8 mouse cellular contexts compared by ENCODE assay signal in the genomic region with DNA sequence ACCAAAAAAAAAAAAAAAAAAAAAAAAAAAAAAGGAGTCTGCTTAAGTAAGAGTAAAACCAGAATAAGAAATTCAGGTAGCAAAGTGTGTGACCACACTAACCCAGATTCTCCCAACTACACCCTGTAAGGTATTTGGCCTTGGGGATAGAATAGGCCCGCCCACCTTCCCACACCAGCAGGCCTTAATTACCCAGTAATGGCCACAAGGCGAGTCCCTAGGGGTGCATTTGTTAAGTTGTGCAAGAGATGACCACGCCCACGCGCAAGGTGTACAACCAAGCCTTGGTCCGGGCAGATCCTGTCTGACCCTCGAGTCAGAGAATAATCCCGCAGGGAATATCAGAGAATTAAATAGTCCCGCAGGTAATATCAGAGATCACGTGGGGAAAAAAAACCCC. TPM values are rescaled to one million over a fixed set of nuclear protein-coding genes. Genes with fewer than 3 reads are reported as not detected.
DNase-seq lines count a peak whose midpoint lies in the region; ATAC-seq and TF ChIP-seq lines count a peak whose summit lies in the region.

No protein-coding gene starts in this region.

- DNase-seq in heart, adult 8-10 months (ENCODE audit: low spot score): no peak
- peak; percentile 41 for DNase-seq in brain, embryonic 14.5 days (ENCODE audit: low read depth)
- DNase-seq in forelimb bud, embryonic 11.5 days (ENCODE audit: low read depth, low spot score): peak; percentile 12
- peak; percentile 27 to 47 for DNase-seq in kidney, postnatal 4 days
- DNase-seq in MN1 (ENCODE audit: low spot score): no peak
- DNase-seq in layer of hippocampus, adult 9-10 months (ENCODE audit: low spot score): no peak

- H3K4me1 ChIP-seq in heart, embryonic 11.5 days (ENCODE audit: control insufficient read depth, insufficient read depth, low read length): no peaks in the 10 kb centered on the region
- 0 out of 2 replicates have a peak, but pooled peaks cover 4% of the 10 kb centered on the region for H3K4me1 ChIP-seq in midbrain, embryonic 12.5 days

- TF ChIP-seq POLR2A in brain, embryonic 14.5 days (IDR thresholded peaks at IDR 0.05; ENCODE audit: borderline replicate concordance, extremely low read depth, insufficient read depth, insufficient read length, poor library complexity, severe bottlenecking): no peak

- 11% methylated on average over 10 of the region's 10 CpGs for WGBS in heart, embryonic 11.5 days (ENCODE audit: insufficient replicate concordance)
- WGBS in midbrain, embryonic 12.5 days: 10% methylated on average over 10 of the region's 10 CpGs

- peak overlapping the region; percentile 63 for H3K4me3 ChIP-seq in heart, embryonic 11.5 days (ENCODE audit: low read depth, low read length)
- H3K4me3 ChIP-seq in midbrain, embryonic 12.5 days: peak overlapping the region; percentile 56

- ATAC-seq in heart, embryonic 11.5 days (replicated peaks; ENCODE audit: insufficient number of reproducible peaks, low FRiP score, low TSS enrichment): no peak
- peak; percentile 72 for ATAC-seq in midbrain, embryonic 12.5 days (ENCODE audit: low FRiP score, low read depth)

- 0 out of 2 replicates have a peak, but pooled peaks have one; percentile 0 for TF ChIP-seq CTCF in brain, embryonic 14.5 days (IDR thresholded peaks at IDR 0.05; ENCODE audit: borderline replicate concordance, extremely low read depth, insufficient read depth, insufficient read length)

- no peaks in the 10 kb centered on the region for H3K36me3 ChIP-seq in heart, embryonic 11.5 days (ENCODE audit: control insufficient read depth, insufficient read depth, low read length)
- no peaks in the 10 kb centered on the region for H3K36me3 ChIP-seq in midbrain, embryonic 12.5 days

- H3K27ac ChIP-seq in heart, embryonic 11.5 days (ENCODE audit: low read depth, low read length): no peak overlapping the region
- no peak overlapping the region for H3K27ac ChIP-seq in midbrain, embryonic 12.5 days (replicated peaks)

- no peak overlapping the region; the same call in 1 of the 2 replicates for H3K9ac ChIP-seq in heart, embryonic 11.5 days (ENCODE audit: low read depth, low read length)
- H3K9ac ChIP-seq in midbrain, embryonic 12.5 days (replicated peaks): peak overlapping the region; percentile 58

- H3K27me3 ChIP-seq in heart, embryonic 11.5 days (ENCODE audit: control insufficient read depth, insufficient read depth, low read length): peaks cover 24% of the 10 kb centered on the region
- H3K27me3 ChIP-seq in midbrain, embryonic 12.5 days: peaks cover 31% of the 10 kb centered on the region

- no peaks in the 10 kb centered on the region for H3K9me3 ChIP-seq in heart, embryonic 11.5 days (replicated peaks; ENCODE audit: control insufficient read depth, low read length)
- no peaks in the 10 kb centered on the region for H3K9me3 ChIP-seq in midbrain, embryonic 12.5 days

- peak overlapping the region; percentile 97 for H3K4me2 ChIP-seq in heart, embryonic 11.5 days
- peak overlapping the region; percentile 85 for H3K4me2 ChIP-seq in midbrain, embryonic 12.5 days (replicated peaks)

RNA-seq across cellular contexts. Expression of a gene that starts 0.5 kb away (rescaled TPM):
- polyA plus RNA-seq in heart, embryonic 11.5 days (2014; fragmentation: Nextera tagmentation; extraction: Ambion mirVana): 0.93 and 1.5 TPM in 2 replicates
- 1 to 10 TPM; 1.7 to 4.1 (median 2.4) TPM for total RNA-seq in heart, adult 8-10 months (2022)
- polyA plus RNA-seq in brain, embryonic 14.5 days (2012; rRNA removed): 15.0 and 22.2 TPM in 2 replicates
- 3.6 and 4.0 TPM in 2 replicates for polyA plus RNA-seq in midbrain, embryonic 12.5 days (2016; fragmentation: Nextera tagmentation; extraction: Ambion mirVana)

Comparison
In these comparisons a context has a peak if more than half of its experiments do, and no peak if none do; other contexts are left out.
1. DNase-seq: peak in brain, embryonic 14.5 days (single experiment), forelimb bud, embryonic 11.5 days (single experiment) and kidney, postnatal 4 days (2 of 2); none in heart, adult 8-10 months (single experiment), MN1 (single experiment) and layer of hippocampus, adult 9-10 months (single experiment).